Mouse (Mus musculus): Measurements from ENCODE around the gene Dll3.

DNA sequence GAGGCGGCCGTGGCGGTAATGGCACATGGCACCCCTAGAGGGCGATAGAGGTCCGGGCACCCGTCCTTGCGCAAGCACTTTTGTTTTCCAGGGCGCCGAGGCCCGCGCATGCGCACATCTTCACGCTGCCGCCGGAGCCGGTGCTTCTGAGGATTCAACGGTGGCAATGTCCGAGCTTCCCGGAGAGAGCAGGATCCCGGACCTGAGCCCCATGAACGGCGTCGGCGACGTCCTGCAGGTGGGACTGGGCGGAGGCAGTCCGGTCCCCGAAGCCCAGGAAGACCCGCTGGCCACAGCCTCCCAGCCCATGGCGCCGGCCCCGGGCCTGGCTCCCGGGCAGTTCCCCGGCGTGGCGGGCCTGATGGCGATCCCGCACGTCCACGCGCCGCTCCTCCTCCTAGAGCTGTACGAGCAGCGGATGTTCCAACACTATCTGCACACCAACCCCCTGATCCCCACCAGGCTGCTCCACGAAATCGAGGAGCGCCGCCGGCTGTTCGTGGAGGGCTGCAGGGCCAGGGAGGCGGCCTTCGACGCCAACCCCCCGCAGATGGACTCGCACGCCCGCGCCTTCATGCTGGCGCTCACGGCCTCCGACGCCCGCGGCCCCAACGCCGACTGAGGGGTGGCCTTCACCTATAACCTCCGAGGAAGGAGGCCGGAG is 24.3 kb downstream of the Dll3 start, which contains the start of gene Eid2b:
- TF ChIP-seq CTCF (IDR thresholded peaks at IDR 0.05): peak; percentile 98
- peak; percentile 71 for TF ChIP-seq POLR2A (IDR thresholded peaks at IDR 0.05; ENCODE audit: insufficient read depth, low read depth, low read length)
- peak; percentile 45; the same call in 1 of the 2 replicates for TF ChIP-seq EP300 (IDR thresholded peaks at IDR 0.05; ENCODE audit: insufficient read depth, low read depth, low read length)
